Mouse (Mus musculus) neural tube, embryonic 11.5 days (tissue): Measurements from ENCODE around the gene Ubac1. TPM values are rescaled to one million over a fixed set of nuclear protein-coding genes. Genes with fewer than 3 reads are reported as not detected.

Experiments
- ATAC-seq: fragments of 200-750 bp; cut with Nextera tagmentation; 2 replicates; pipeline ENCODE4 v1.8.0; 2017; ENCODE audit warnings: moderate number of reproducible peaks, mild to moderate bottlenecking, moderate TSS enrichment, moderate library complexity; ENCODE audit not compliant: insufficient read depth, low FRiP score, low TSS enrichment
- DNase-seq: peaks from one replicate; pipeline ENCODE4 v3.0.0-alpha.2; 2015; ENCODE audit warnings: low spot score
- H3K27ac ChIP-seq: fragments of 300-500 bp; sonication (generic); 2 replicates; pipeline ENCODE4 v1.5.1; 2014; ENCODE audit warnings: low read depth, mild to moderate bottlenecking, low read length
- H3K27me3 ChIP-seq: fragments of 300-500 bp; sonication (generic); 2 replicates; pipeline ENCODE4 v1.6.1; 2014; ENCODE audit warnings: mild to moderate bottlenecking, low read length, mixed read lengths; ENCODE audit not compliant: control insufficient read depth, insufficient read depth
- H3K36me3 ChIP-seq: fragments of 300-500 bp; sonication (generic); 2 replicates; pipeline ENCODE4 v1.6.1; 2014; ENCODE audit warnings: mild to moderate bottlenecking, low read length, moderate library complexity, mixed read lengths; ENCODE audit not compliant: control insufficient read depth, insufficient read depth
- H3K4me1 ChIP-seq: fragments of 300-500 bp; sonication (generic); 2 replicates; pipeline ENCODE4 v1.6.1; 2014; ENCODE audit warnings: low read length, mixed read lengths; ENCODE audit not compliant: control insufficient read depth, insufficient read depth
- H3K4me2 ChIP-seq: fragments of 300-500 bp; sonication (generic); 2 replicates; pipeline ENCODE4 v1.6.1; 2014; ENCODE audit warnings: low read depth, mild to moderate bottlenecking, moderate library complexity
- H3K4me3 ChIP-seq: fragments of 300-500 bp; sonication (generic); 2 replicates; pipeline ENCODE4 v1.5.1; 2014; ENCODE audit warnings: low read depth, low read length
- H3K9ac ChIP-seq: fragments of 300-500 bp; sonication (generic); 2 replicates; pipeline ENCODE4 v1.6.1; 2014; ENCODE audit warnings: mild to moderate bottlenecking, low read length
- H3K9me3 ChIP-seq: fragments of 300-500 bp; sonication (generic); 2 replicates; pipeline ENCODE4 v1.6.1; 2016; ENCODE audit warnings: low read length; ENCODE audit not compliant: control insufficient read depth
- WGBS: fragments of 180-500 bp; shearing (Covaris S2); extraction: QIAGEN DNeasy Blood & Tissue Kit; methylation state at CpG from one replicate; pipeline ENCODE4 v1.1.7; 2014; 5-methylcytosine and 5-hydroxymethylcytosine counted together
- polyA plus RNA-seq: library from polyadenylated mRNA; unstranded; fragments of >200 nt; fragmentation: Nextera tagmentation; extraction: Ambion mirVana; gene quantifications from 2 replicates; pipeline ENCODE4 v1.2.1, GENCODE M21; 2014

The Ubac1 gene
- polyA plus RNA-seq, 1 experiment from 2014 or later: 114 TPM

DNA sequence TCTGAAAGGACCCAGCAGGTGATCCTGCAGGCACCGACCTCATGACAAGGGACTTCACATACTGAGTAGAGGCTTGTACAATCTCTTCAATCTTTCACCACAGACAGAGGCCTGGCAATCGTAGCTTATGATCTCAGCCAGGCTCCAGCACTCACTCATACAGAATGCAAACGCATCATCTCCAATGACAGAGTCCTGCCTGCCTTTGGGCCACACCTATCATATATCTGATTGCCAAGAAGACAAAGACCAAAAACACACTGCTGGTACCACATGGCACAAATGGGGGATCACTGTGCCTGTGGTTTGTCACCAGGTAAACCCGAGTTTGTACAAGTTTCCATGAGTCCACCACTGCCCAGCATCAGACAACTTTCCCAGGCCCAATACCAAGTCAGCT, 4.2 kb downstream of the Ubac1 start:
- Histone ChIP-seq H3K27me3 (no peaks in the 10 kb centered on the region), H3K4me1 (peaks cover 10% of the 10 kb centered on the region), H3K36me3 (peaks cover 2% of the 10 kb centered on the region; the same call in 1 of the 2 replicates), H3K4me3 (no peak overlapping the region), H3K9ac (no peak overlapping the region), H3K27ac (no peak overlapping the region), H3K9me3 (no peaks in the 10 kb centered on the region), H3K4me2 (no peak overlapping the region)
- 83% methylated on average over 4 of the region's 4 CpGs for WGBS
- DNase-seq (no peak), ATAC-seq (no peak)

DNA sequence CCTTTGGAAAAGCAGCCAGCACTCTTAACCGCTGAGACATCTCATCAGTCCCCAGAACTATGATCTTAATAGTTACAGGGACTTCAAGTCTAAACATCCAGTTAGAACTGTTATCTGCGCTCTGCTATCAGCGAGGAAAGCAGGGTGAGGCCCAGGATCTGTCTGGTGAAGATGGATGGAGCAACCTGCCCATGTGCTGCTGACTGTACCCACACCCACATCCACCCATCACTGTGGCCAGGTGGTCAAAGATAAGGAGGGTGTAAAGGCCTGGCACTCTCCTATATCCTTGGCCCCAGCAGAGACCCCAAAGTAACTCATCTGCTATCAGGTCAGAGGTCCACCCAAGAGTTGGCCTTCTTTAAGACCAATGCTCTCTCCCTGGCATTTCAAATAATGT, 7.9 kb downstream of the Ubac1 start:
- Histone ChIP-seq H3K9ac (no peak overlapping the region), H3K4me3 (no peak overlapping the region), H3K4me2 (no peak overlapping the region), H3K27ac (no peak overlapping the region), H3K4me1 (no peaks in the 10 kb centered on the region), H3K27me3 (no peaks in the 10 kb centered on the region), H3K9me3 (no peaks in the 10 kb centered on the region), H3K36me3 (peaks cover 8% of the 10 kb centered on the region)
- 90% methylated on average over 3 of the region's 3 CpGs for WGBS
- ATAC-seq (no peak), DNase-seq (no peak)

GRCm38 (mm10) chr2:26011420-26011819, 10.1 kb downstream of the Ubac1 start:
- H3K9me3 ChIP-seq: no peaks in the 10 kb centered on the region
- no peak overlapping the region for H3K4me2 ChIP-seq
- H3K27ac ChIP-seq: no peak overlapping the region
- H3K36me3 ChIP-seq: peaks cover 19% of the 10 kb centered on the region
- no peaks in the 10 kb centered on the region for H3K4me1 ChIP-seq
- ATAC-seq (no peak), DNase-seq (no peak)
- H3K4me3 ChIP-seq: no peak overlapping the region
- WGBS: 95% methylated on average over 1 of the region's 1 CpGs
- no peak overlapping the region for H3K9ac ChIP-seq
- H3K27me3 ChIP-seq: no peaks in the 10 kb centered on the region

- Histone ChIP-seq H3K9me3 (no peaks in the 10 kb centered on the region), H3K4me2 (no peak overlapping the region), H3K36me3 (peaks cover 17% of the 10 kb centered on the region), H3K4me1 (no peaks in the 10 kb centered on the region), H3K4me3 (no peak overlapping the region), H3K27me3 (no peaks in the 10 kb centered on the region), H3K27ac (no peak overlapping the region), H3K9ac (no peak overlapping the region)
- no peak for DNase-seq
- 94% methylated on average over 2 of the region's 2 CpGs for WGBS
- no peak for ATAC-seq
These were observed 19.5 kb downstream of the Ubac1 start for GRCm38 (mm10) chr2:26002001-26002400.

DNA sequence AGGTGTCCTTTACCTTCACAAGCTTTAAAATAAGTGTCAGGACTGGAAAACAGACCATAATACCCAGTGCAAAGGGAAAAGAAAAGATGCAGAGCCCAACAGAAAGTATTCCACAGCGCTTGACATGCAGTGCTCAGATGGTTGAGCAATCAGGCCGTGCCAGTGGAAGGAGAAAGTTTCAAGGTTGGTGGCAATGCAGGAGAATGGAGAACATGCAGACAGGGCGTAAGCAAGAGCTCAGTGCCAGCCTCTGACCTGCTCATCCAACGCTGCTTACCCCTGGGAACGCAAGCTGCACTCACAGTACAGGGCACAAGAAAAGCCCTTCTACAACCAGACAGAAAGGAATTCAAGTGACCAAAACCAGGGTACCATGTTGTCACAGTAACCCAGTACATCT, 20.4 kb downstream of the Ubac1 start:
- ATAC-seq: no peak
- H3K4me2 ChIP-seq: no peak overlapping the region
- no peaks in the 10 kb centered on the region for H3K27me3 ChIP-seq
- peaks cover 14% of the 10 kb centered on the region for H3K36me3 ChIP-seq
- no peak for DNase-seq
- H3K4me1 ChIP-seq: no peaks in the 10 kb centered on the region
- WGBS: 92% methylated on average over 5 of the region's 5 CpGs
- no peaks in the 10 kb centered on the region for H3K9me3 ChIP-seq
- no peak overlapping the region for H3K4me3 ChIP-seq
- H3K9ac ChIP-seq: no peak overlapping the region
- no peak overlapping the region for H3K27ac ChIP-seq

- H3K27me3 ChIP-seq: no peaks in the 10 kb centered on the region
- no peaks in the 10 kb centered on the region for H3K4me1 ChIP-seq
- H3K4me2 ChIP-seq: no peak overlapping the region
- no peak overlapping the region for H3K9ac ChIP-seq
- 94% methylated on average over 3 of the region's 3 CpGs for WGBS
- no peaks in the 10 kb centered on the region for H3K9me3 ChIP-seq
- no peak overlapping the region for H3K27ac ChIP-seq
- peaks cover 6% of the 10 kb centered on the region for H3K36me3 ChIP-seq
- no peak overlapping the region for H3K4me3 ChIP-seq
- DNase-seq (no peak), ATAC-seq (no peak)
These were observed 23.8 kb downstream of the Ubac1 start for GRCm38 (mm10) chr2:25997716-25998115.

- Histone ChIP-seq H3K27me3 (no peaks in the 10 kb centered on the region), H3K4me2 (no peak overlapping the region), H3K36me3 (peaks cover 6% of the 10 kb centered on the region), H3K9me3 (no peaks in the 10 kb centered on the region), H3K27ac (no peak overlapping the region), H3K4me1 (no peaks in the 10 kb centered on the region), H3K9ac (no peak overlapping the region), H3K4me3 (no peak overlapping the region)
- WGBS: 94% methylated on average over 3 of the region's 3 CpGs
- no peak for DNase-seq
- ATAC-seq: no peak
These were observed 26.8 kb downstream of the Ubac1 start for GRCm38 (mm10) chr2:25994791-25995190.

GRCm38 (mm10) chr2:25992285-25992684, 29.3 kb downstream of the Ubac1 start:
- Histone ChIP-seq H3K4me1 (no peaks in the 10 kb centered on the region), H3K9ac (no peak overlapping the region), H3K9me3 (no peaks in the 10 kb centered on the region), H3K27ac (no peak overlapping the region), H3K4me2 (no peak overlapping the region), H3K4me3 (no peak overlapping the region), H3K27me3 (no peaks in the 10 kb centered on the region), H3K36me3 (no peaks in the 10 kb centered on the region)
- DNase-seq (no peak), ATAC-seq (no peak)
- 67% methylated on average over 2 of the region's 2 CpGs for WGBS

- ATAC-seq (no peak), DNase-seq (no peak)
- Histone ChIP-seq H3K9me3 (no peaks in the 10 kb centered on the region), H3K27me3 (no peaks in the 10 kb centered on the region), H3K9ac (no peak overlapping the region), H3K4me3 (no peak overlapping the region), H3K4me2 (no peak overlapping the region), H3K36me3 (no peaks in the 10 kb centered on the region), H3K4me1 (no peaks in the 10 kb centered on the region), H3K27ac (no peak overlapping the region)
- WGBS: 98% methylated on average over 1 of the region's 1 CpGs
These were observed 31.9 kb downstream of the Ubac1 start for GRCm38 (mm10) chr2:25989651-25990050.
